Mouse (Mus musculus): ENCODE data around the gene Spdl1. TPM values are rescaled to one million over a fixed set of nuclear protein-coding genes. Genes with fewer than 3 reads are reported as not detected.

The Spdl1 gene
- total RNA-seq, 2 experiments from 2014 or later, result 2.6 to 3.5 TPM

Other genes with a start within 250 kb of the Spdl1 start
- gene Dock2, start 49.7 kb downstream of the Spdl1 start, total RNA-seq (2021), result 1 to 10 TPM; 1.5 to 2.5 TPM